Mouse (Mus musculus): Measurements from ENCODE around the gene Rab20.
A peak's percentile ranks its signal among the peaks of the same experiment; 100 is the strongest.
"Not testable (repeated sequence)": the region's sequence is repeated elsewhere in the genome, so short reads cannot be mapped to it uniquely, and the experiment has no call there.

Gene Rab20

GRCm38 (mm10) chr8:11479591-11479990, 1.1 kb upstream of the Rab20 start:
- DNase-seq (ENCODE audit: low spot score) = no peak

- no peak for DNase-seq (ENCODE audit: low spot score)
Observed at GRCm38 (mm10) chr8:11478807-11479527, 457 bp upstream of the Rab20 start.

- no peak for DNase-seq (ENCODE audit: low spot score)
Observed at GRCm38 (mm10) chr8:11477178-11477553, 1.3 kb downstream of the Rab20 start.

- peak; percentile 77 for DNase-seq (ENCODE audit: low spot score)
Observed at GRCm38 (mm10) chr8:11476338-11477177, 2.0 kb downstream of the Rab20 start.

GRCm38 (mm10) chr8:11475876-11476275, 2.6 kb downstream of the Rab20 start:
- DNase-seq (ENCODE audit: low spot score) = no peak

GRCm38 (mm10) chr8:11475397-11475796, 3.1 kb downstream of the Rab20 start:
- no peak for DNase-seq (ENCODE audit: low spot score)

- no peak for DNase-seq (ENCODE audit: low spot score)
Observed at GRCm38 (mm10) chr8:11473072-11473471, 5.4 kb downstream of the Rab20 start.

GRCm38 (mm10) chr8:11471309-11471708, 7.2 kb downstream of the Rab20 start:
- no peak for DNase-seq (ENCODE audit: low spot score)

GRCm38 (mm10) chr8:11470694-11471093, 7.8 kb downstream of the Rab20 start:
- no peak for DNase-seq (ENCODE audit: low spot score)

GRCm38 (mm10) chr8:11469095-11469494, 9.4 kb downstream of the Rab20 start:
- DNase-seq (ENCODE audit: low spot score) = no peak

GRCm38 (mm10) chr8:11466528-11466927, 12.0 kb downstream of the Rab20 start:
- DNase-seq (ENCODE audit: low spot score) = not testable (repeated sequence)

- DNase-seq (ENCODE audit: low spot score) = no peak
Observed at GRCm38 (mm10) chr8:11465619-11466018, 12.9 kb downstream of the Rab20 start.

- no peak for DNase-seq (ENCODE audit: low spot score)
Observed at GRCm38 (mm10) chr8:11464707-11464964, 13.9 kb downstream of the Rab20 start.

GRCm38 (mm10) chr8:11463889-11464706, 14.4 kb downstream of the Rab20 start:
- no peak for DNase-seq (ENCODE audit: low spot score)

GRCm38 (mm10) chr8:11463541-11463888, 15.0 kb downstream of the Rab20 start:
- DNase-seq (ENCODE audit: low spot score) = no peak

- DNase-seq (ENCODE audit: low spot score) = no peak
Observed at GRCm38 (mm10) chr8:11462641-11463040, 15.9 kb downstream of the Rab20 start.

GRCm38 (mm10) chr8:11461847-11462246, 16.7 kb downstream of the Rab20 start:
- DNase-seq (ENCODE audit: low spot score) = no peak

GRCm38 (mm10) chr8:11460934-11461333, 17.6 kb downstream of the Rab20 start:
- no peak for DNase-seq (ENCODE audit: low spot score)

- no peak for DNase-seq (ENCODE audit: low spot score)
Observed at GRCm38 (mm10) chr8:11459016-11459415, 19.5 kb downstream of the Rab20 start.

- DNase-seq (ENCODE audit: low spot score) = peak; percentile 37
Observed at GRCm38 (mm10) chr8:11457981-11458836, 20.3 kb downstream of the Rab20 start.

GRCm38 (mm10) chr8:11457278-11457677, 21.2 kb downstream of the Rab20 start:
- no peak for DNase-seq (ENCODE audit: low spot score)

GRCm38 (mm10) chr8:11454228-11454627, 24.3 kb downstream of the Rab20 start:
- no peak for DNase-seq (ENCODE audit: low spot score)
